13 mouse cellular contexts compared by ENCODE assay signal in the genomic region with DNA sequence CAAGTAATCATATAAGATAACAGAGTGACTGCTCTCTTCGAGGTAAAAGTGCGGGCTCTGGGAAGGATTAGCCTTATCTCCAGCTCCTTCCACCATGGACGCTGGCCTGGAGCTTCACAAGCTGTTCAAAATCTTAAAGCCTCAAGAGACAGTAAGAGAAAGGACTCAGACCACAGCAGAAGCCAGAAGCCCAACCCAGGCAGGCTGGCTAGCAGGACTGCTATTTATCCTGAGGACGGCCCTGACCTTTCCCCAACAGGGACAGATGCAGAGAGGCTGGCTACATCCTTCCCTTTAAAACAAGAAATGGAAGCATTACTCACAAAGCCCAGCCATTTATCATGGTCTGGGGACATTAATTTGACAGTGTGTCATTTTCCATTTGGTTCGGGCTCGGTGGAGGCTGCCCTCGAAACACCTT. TPM values are rescaled to one million over a fixed set of nuclear protein-coding genes. Genes with fewer than 3 reads are reported as not detected.
DNase-seq lines count a peak whose midpoint lies in the region; ATAC-seq and TF ChIP-seq lines count a peak whose summit lies in the region.
"Had no signal": no experiment of that assay in that cellular context is flagged by ENCODE, and none has a peak within 500 bp of the region (broad histone marks: within the 10 kb centered on the region; RNA-seq: fewer than 3 reads in every experiment).

No protein-coding gene starts in this region.

- peaks cover 2% of the 10 kb centered on the region; the same call in 1 of the 2 replicates for H3K27me3 ChIP-seq in embryonic facial prominence, embryonic 11.5 days (ENCODE audit: control insufficient read depth, insufficient read depth, low read length)
- H3K27me3 ChIP-seq in embryonic facial prominence, embryonic 10.5 days (replicated peaks; ENCODE audit: low read depth, poor library complexity, severe bottlenecking) = peaks cover 81% of the 10 kb centered on the region
- H3K27me3 ChIP-seq in kidney, postnatal 0 days (ENCODE audit: insufficient read depth, low read length) = peaks cover 4% of the 10 kb centered on the region; the same call in 1 of the 2 replicates
- peaks cover 78% of the 10 kb centered on the region for H3K27me3 ChIP-seq in kidney, embryonic 15.5 days

- H3K9ac ChIP-seq in embryonic facial prominence, embryonic 11.5 days (replicated peaks; ENCODE audit: low read length) = 0 out of 2 replicates have a peak overlapping the region, but pooled peaks have one; percentile 18
- no peak overlapping the region for H3K9ac ChIP-seq in kidney, postnatal 0 days (ENCODE audit: low read depth, low read length)
- H3K9ac ChIP-seq in kidney, embryonic 15.5 days = no peak overlapping the region

- 15% methylated on average over 7 of the region's 7 CpGs for WGBS in embryonic facial prominence, embryonic 11.5 days
- WGBS in embryonic facial prominence, embryonic 10.5 days = 21% methylated on average over 7 of the region's 7 CpGs
- 33% methylated on average over 7 of the region's 7 CpGs for WGBS in kidney, postnatal 0 days
- 24% methylated on average over 7 of the region's 7 CpGs for WGBS in kidney, embryonic 15.5 days

- TF ChIP-seq CTCF in kidney, postnatal 0 days (IDR thresholded peaks at IDR 0.05; ENCODE audit: low read depth) = no peak

- no peaks in the 10 kb centered on the region for H3K9me3 ChIP-seq in embryonic facial prominence, embryonic 11.5 days (replicated peaks; ENCODE audit: control insufficient read depth, low read length)
- no peaks in the 10 kb centered on the region for H3K9me3 ChIP-seq in embryonic facial prominence, embryonic 10.5 days
- no peaks in the 10 kb centered on the region for H3K9me3 ChIP-seq in kidney, postnatal 0 days (replicated peaks; ENCODE audit: low read length)
- H3K9me3 ChIP-seq in kidney, embryonic 15.5 days (replicated peaks) = no peaks in the 10 kb centered on the region
- H3K9me3 ChIP-seq: G1E had no signal

- no peak for DNase-seq in embryonic facial prominence, embryonic 11.5 days (ENCODE audit: low spot score)
- DNase-seq in embryonic facial prominence, embryonic 10.5 days (ENCODE audit: low spot score) = no peak
- DNase-seq in kidney, postnatal 0 days (ENCODE audit: low spot score) = peak; percentile 40
- peak; percentile 53 for DNase-seq in MN1 (ENCODE audit: low spot score)
- peak; percentile 33 for DNase-seq in embryo, embryonic 9.5 days (ENCODE audit: extremely low spot score)
- DNase-seq in c-Kit-positive CD71-positive TER-119-positive erythroid progenitor cells, embryonic 14.5 days (ENCODE audit: low spot score) = no peak
- DNase-seq in cerebellum, postnatal 4 days (ENCODE audit: low spot score in 2 of 2) = no peak
- DNase-seq: cerebellum, adult 9-10 months; layer of hippocampus, postnatal 36 days; thymus, adult 2 months had no signal

- H3K36me3 ChIP-seq in embryonic facial prominence, embryonic 11.5 days (replicated peaks; ENCODE audit: control insufficient read depth, insufficient read depth, low read depth, low read length) = no peaks in the 10 kb centered on the region
- no peaks in the 10 kb centered on the region for H3K36me3 ChIP-seq in embryonic facial prominence, embryonic 10.5 days (replicated peaks)
- no peaks in the 10 kb centered on the region for H3K36me3 ChIP-seq in kidney, postnatal 0 days (ENCODE audit: insufficient read depth, low read length)
- no peaks in the 10 kb centered on the region for H3K36me3 ChIP-seq in kidney, embryonic 15.5 days
- H3K36me3 ChIP-seq: G1E had no signal

- H3K27ac ChIP-seq in embryonic facial prominence, embryonic 11.5 days (replicated peaks; ENCODE audit: low read depth, low read length) = no peak overlapping the region
- H3K27ac ChIP-seq in embryonic facial prominence, embryonic 10.5 days (replicated peaks) = no peak overlapping the region
- no peak overlapping the region for H3K27ac ChIP-seq in kidney, postnatal 0 days
- no peak overlapping the region for H3K27ac ChIP-seq in kidney, embryonic 15.5 days
- H3K27ac ChIP-seq: macrophage had no signal

- no peak overlapping the region for H3K4me3 ChIP-seq in embryonic facial prominence, embryonic 11.5 days (ENCODE audit: low read depth, low read length)
- no peak overlapping the region for H3K4me3 ChIP-seq in embryonic facial prominence, embryonic 10.5 days
- no peak overlapping the region for H3K4me3 ChIP-seq in kidney, postnatal 0 days (replicated peaks; ENCODE audit: low read depth, low read length)
- H3K4me3 ChIP-seq in kidney, embryonic 15.5 days (replicated peaks) = no peak overlapping the region

- H3K4me2 ChIP-seq in embryonic facial prominence, embryonic 11.5 days (ENCODE audit: low read depth, low read length) = no peak overlapping the region
- H3K4me2 ChIP-seq in kidney, postnatal 0 days (ENCODE audit: low read length) = no peak overlapping the region
- H3K4me2 ChIP-seq in kidney, embryonic 15.5 days = no peak overlapping the region

- H3K4me1 ChIP-seq in embryonic facial prominence, embryonic 11.5 days (ENCODE audit: control insufficient read depth, insufficient read depth, low read length) = peaks cover 13% of the 10 kb centered on the region
- H3K4me1 ChIP-seq in embryonic facial prominence, embryonic 10.5 days = peaks cover 39% of the 10 kb centered on the region
- no peaks in the 10 kb centered on the region for H3K4me1 ChIP-seq in kidney, postnatal 0 days (replicated peaks; ENCODE audit: insufficient read depth, low read length)
- peaks cover 35% of the 10 kb centered on the region for H3K4me1 ChIP-seq in kidney, embryonic 15.5 days

- no peak for ATAC-seq in embryonic facial prominence, embryonic 11.5 days (replicated peaks; ENCODE audit: insufficient number of reproducible peaks, low FRiP score, low TSS enrichment, low read depth)
- no peak for ATAC-seq in kidney, postnatal 0 days (replicated peaks; ENCODE audit: low FRiP score, low read depth)
- ATAC-seq in kidney, embryonic 15.5 days (replicated peaks; ENCODE audit: low FRiP score) = no peak

RNA-seq across cellular contexts. Expression of a gene that starts 46.2 kb away (rescaled TPM):
- 31.4 and 37.7 TPM in 2 replicates for polyA plus RNA-seq in embryonic facial prominence, embryonic 11.5 days (2014; fragmentation: Nextera tagmentation; extraction: Ambion mirVana)
- 50.3 and 51.9 TPM in 2 replicates for polyA plus RNA-seq in embryonic facial prominence, embryonic 10.5 days (2016; fragmentation: Nextera tagmentation; extraction: Ambion mirVana)
- 22.0 and 22.9 TPM in 2 replicates for polyA plus RNA-seq in kidney, postnatal 0 days (2015; fragmentation: Nextera tagmentation; extraction: Ambion mirVana)
- 26.1 and 30.9 TPM in 2 replicates for polyA plus RNA-seq in kidney, embryonic 15.5 days (2015; fragmentation: Nextera tagmentation; extraction: Ambion mirVana)

Comparison
In these comparisons a context has a peak if more than half of its experiments do, and no peak if none do; other contexts are left out.
1. DNase-seq: peak in kidney, postnatal 0 days (single experiment), MN1 (single experiment) and embryo, embryonic 9.5 days (single experiment); none in embryonic facial prominence, embryonic 11.5 days (single experiment), embryonic facial prominence, embryonic 10.5 days (single experiment), c-Kit-positive CD71-positive TER-119-positive erythroid progenitor cells, embryonic 14.5 days (single experiment) and cerebellum, postnatal 4 days (0 of 2).